Mouse (Mus musculus) erythroblast, embryonic 14.5 days (primary cell): ENCODE measurements around the gene Igsf11.

Experiments used
- GATA1 ChIP-seq: IDR thresholded peaks from 2 replicates; pipeline ENCODE4 v1.6.1; 2012; ENCODE audit warnings: low read length, inconsistent platforms, mixed read lengths
- TAL1 ChIP-seq: IDR thresholded peaks from 3 replicates; pipeline ENCODE4 v1.6.1; 2012; ENCODE audit warnings: low read length, inconsistent platforms, mixed read lengths

GRCm38 (mm10) chr16:38941275-38941674, 48.8 kb downstream of the Igsf11 start:
- TF ChIP-seq GATA1 (no peak), TAL1 (no peak)
